Mouse (Mus musculus): Measurements from ENCODE around the gene Vmn2r77. TPM values are rescaled to one million over a fixed set of nuclear protein-coding genes. Genes with fewer than 3 reads are reported as not detected.

Vmn2r77 gene
- polyA plus RNA-seq (2021; fragmentation: Nextera tagmentation) = not detected in 2 replicates
- long read RNA-seq, experiment 1 = 0 reads
- long read RNA-seq, experiment 2 = 0 reads

DNA sequence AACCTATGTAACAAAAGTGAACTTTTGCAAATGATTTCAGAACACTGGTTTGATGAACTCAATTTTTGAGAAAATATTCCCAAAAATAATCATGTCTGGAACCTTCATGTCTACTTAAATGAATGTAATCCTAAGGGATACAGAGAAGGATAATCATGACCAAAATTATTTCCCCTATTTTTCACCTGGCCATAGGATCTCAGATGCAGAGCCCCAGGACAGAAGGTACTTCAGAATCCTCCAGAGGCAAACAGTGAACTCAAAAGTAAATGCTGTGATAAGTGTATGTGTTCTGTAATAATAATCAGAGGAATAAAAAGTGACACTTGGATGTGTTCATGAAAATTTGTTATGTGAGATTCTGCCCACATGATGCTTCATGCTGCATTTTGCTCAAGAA lies at the start of gene Vmn2r77:
Gene Vmn2r77, plus strand, starts transcription at position 301 of the 400 bp plus-strand sequence.

DNA sequence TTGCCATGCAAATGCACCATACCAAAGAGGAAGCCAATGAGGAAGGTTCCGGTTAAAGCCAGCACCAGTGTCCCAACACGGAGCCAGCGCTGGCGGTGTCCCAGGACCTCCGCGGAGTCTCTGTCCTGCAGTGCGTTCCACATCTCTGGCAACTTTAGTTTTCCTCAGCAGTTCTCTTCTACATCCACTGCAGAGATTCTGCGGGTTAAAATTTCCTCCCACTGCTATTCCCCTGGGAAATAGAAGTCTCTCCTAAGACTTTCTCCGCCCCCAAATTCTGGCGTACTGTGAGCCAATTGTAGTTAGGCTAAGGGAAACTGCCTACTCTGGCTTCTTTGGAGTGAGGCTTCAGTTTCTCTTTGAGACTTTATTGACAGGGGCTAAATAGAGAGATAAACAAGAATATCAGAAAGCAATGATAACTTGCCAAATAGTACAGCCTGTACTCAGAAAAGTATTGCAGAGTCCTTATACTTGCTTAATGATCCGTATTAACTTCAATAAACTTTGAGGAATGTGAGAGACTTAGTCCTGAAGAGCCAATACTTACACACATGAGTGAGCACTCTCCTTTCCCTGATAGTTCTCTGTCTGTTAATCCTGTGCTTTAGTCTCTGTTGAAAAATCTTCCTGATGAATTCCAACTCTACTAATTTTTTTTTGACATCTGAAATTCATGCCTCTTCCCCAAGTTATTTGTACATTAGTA lies 19.1 kb upstream of the Vmn2r77 start, which contains the start of gene Folh1:
Gene Folh1, minus strand, starts transcription at position 327 of the 709 bp plus-strand sequence.

Other genes with a start within 250 kb of the Vmn2r77 start
- not detected in 2 replicates for gene Olfr295, start 211.2 kb upstream of the Vmn2r77 start, polyA plus RNA-seq (2021; fragmentation: Nextera tagmentation)
- gene Olfr294, start 178.4 kb upstream of the Vmn2r77 start, polyA plus RNA-seq (2021; fragmentation: Nextera tagmentation) = not detected in 2 replicates
- not detected in 2 replicates for gene Olfr293, start 146.0 kb upstream of the Vmn2r77 start, polyA plus RNA-seq (2021; fragmentation: Nextera tagmentation)
- gene Olfr292, start 106.7 kb upstream of the Vmn2r77 start, polyA plus RNA-seq (2021; fragmentation: Nextera tagmentation) = not detected in 2 replicates
- 3.3 and 3.7 TPM in 2 replicates for gene Folh1, start 19.1 kb upstream of the Vmn2r77 start, polyA plus RNA-seq (2021; fragmentation: Nextera tagmentation)
- gene Vmn2r78, start 120.1 kb downstream of the Vmn2r77 start, polyA plus RNA-seq (2021; fragmentation: Nextera tagmentation) = not detected in 2 replicates
- gene Vmn2r79, start 201.1 kb downstream of the Vmn2r77 start, polyA plus RNA-seq (2021; fragmentation: Nextera tagmentation) = not detected in 2 replicates